Comparison of ENCODE assay signal across 13 mouse cellular contexts in genomic region chr7:128549137-128549536, GRCm38 (mm10). TPM values are rescaled to one million over a fixed set of nuclear protein-coding genes. Genes with fewer than 3 reads are reported as not detected.
A peak's percentile ranks its signal among the peaks of the same experiment; 100 is the strongest.
DNase-seq lines count a peak whose midpoint lies in the region; ATAC-seq lines count a peak whose summit lies in the region.
"Had no signal": no experiment of that assay in that cellular context is flagged by ENCODE, and none has a peak within 500 bp of the region (broad histone marks: within the 10 kb centered on the region; RNA-seq: fewer than 3 reads in every experiment).

No protein-coding gene starts in this region.

- no peaks in the 10 kb centered on the region for H3K9me3 ChIP-seq in midbrain, embryonic 13.5 days
- H3K9me3 ChIP-seq in midbrain, embryonic 10.5 days (replicated peaks) = no peaks in the 10 kb centered on the region
- H3K9me3 ChIP-seq: liver, embryonic 13.5 days had no signal

- no peak for ATAC-seq in midbrain, embryonic 13.5 days

- 0 out of 2 replicates have a peak, but pooled peaks cover 2% of the 10 kb centered on the region for H3K27me3 ChIP-seq in midbrain, embryonic 13.5 days
- no peaks in the 10 kb centered on the region; the same call in 1 of the 2 replicates for H3K27me3 ChIP-seq in midbrain, embryonic 10.5 days (ENCODE audit: low read depth, poor library complexity, severe bottlenecking)
- H3K27me3 ChIP-seq: liver, embryonic 13.5 days had no signal

- no peak overlapping the region for H3K9ac ChIP-seq in midbrain, embryonic 13.5 days (replicated peaks)
- H3K9ac ChIP-seq: liver, embryonic 13.5 days had no signal

- H3K27ac ChIP-seq in midbrain, embryonic 13.5 days = peak overlapping the region; percentile 84
- H3K27ac ChIP-seq in midbrain, embryonic 10.5 days (replicated peaks) = no peak overlapping the region
- H3K27ac ChIP-seq: liver, embryonic 13.5 days had no signal

- H3K4me3 ChIP-seq in midbrain, embryonic 13.5 days (replicated peaks) = no peak overlapping the region
- H3K4me3 ChIP-seq in midbrain, embryonic 10.5 days = no peak overlapping the region
- H3K4me3 ChIP-seq: erythroblast, embryonic 14.5 days; liver, embryonic 13.5 days had no signal

- no peaks in the 10 kb centered on the region for H3K36me3 ChIP-seq in midbrain, embryonic 13.5 days
- H3K36me3 ChIP-seq in midbrain, embryonic 10.5 days = peaks cover 25% of the 10 kb centered on the region

- intact Hi-C loops in heart, postnatal 36 days (cut with DNase I) = no loop called here
- intact Hi-C loops in heart, postnatal 10 days (cut with DNase I) = no loop called here

- H3K4me1 ChIP-seq in midbrain, embryonic 13.5 days (replicated peaks) = peaks cover 35% of the 10 kb centered on the region
- peaks cover 42% of the 10 kb centered on the region for H3K4me1 ChIP-seq in midbrain, embryonic 10.5 days

- H3K4me2 ChIP-seq in midbrain, embryonic 13.5 days (replicated peaks) = no peak overlapping the region
- H3K4me2 ChIP-seq: liver, embryonic 13.5 days had no signal

- 51% methylated on average over 4 of the region's 4 CpGs for WGBS in midbrain, embryonic 13.5 days
- WGBS in midbrain, embryonic 10.5 days = 53% methylated on average over 4 of the region's 4 CpGs

- DNase-seq in heart, adult 18-20 months = peak; percentile 60 to 78
- no peak for DNase-seq in heart, postnatal 36 days
- no peak for DNase-seq in midbrain, embryonic 10.5 days (ENCODE audit: low spot score)
- peak; percentile 81 to 84 for DNase-seq in heart, postnatal 10 days
- peak; percentile 60 for DNase-seq in skeletal muscle tissue, adult 2 months (ENCODE audit: low read depth, low spot score)
- DNase-seq in thymus, postnatal 36 days = no peak
- DNase-seq in kidney, adult 8-10 months = no peak
- DNase-seq: gastrocnemius, postnatal 10 days; kidney, postnatal 25 days; liver, embryonic 13.5 days; thymus, postnatal 4 days had no signal

RNA-seq across cellular contexts. Expression of gene Bag3, which starts 25.7 kb away (rescaled TPM):
- total RNA-seq in heart, adult 18-20 months (2021) = 100 to 1,000 TPM; 298 to 330 TPM
- total RNA-seq in heart, postnatal 36 days (2021) = 100 to 1,000 TPM; 258 to 272 TPM
- polyA plus RNA-seq in midbrain, embryonic 13.5 days (2015; fragmentation: Nextera tagmentation; extraction: Ambion mirVana) = 2.1 and 2.6 TPM in 2 replicates
- 6.4 and 7.2 TPM in 2 replicates for polyA plus RNA-seq in midbrain, embryonic 10.5 days (2016; fragmentation: Nextera tagmentation; extraction: Ambion mirVana)
- 100 to 1,000 TPM; 157 to 160 TPM for total RNA-seq in heart, postnatal 10 days (2021)

Comparison
In these comparisons a context has a peak if more than half of its experiments do, and no peak if none do; other contexts are left out.
1. DNase-seq: peak in heart, adult 18-20 months (2 of 2), heart, postnatal 10 days (2 of 2) and skeletal muscle tissue, adult 2 months (single experiment); none in heart, postnatal 36 days (0 of 2), midbrain, embryonic 10.5 days (single experiment), thymus, postnatal 36 days (0 of 2) and kidney, adult 8-10 months (0 of 2).